Mouse (Mus musculus) heart, embryonic 10.5 days (tissue): ENCODE results near the gene Aspscr1. TPM values are rescaled to one million over a fixed set of nuclear protein-coding genes. Genes with fewer than 3 reads are reported as not detected.

Experiments
- DNase-seq: peaks from one replicate; pipeline ENCODE4 v3.0.0-alpha.2; 2017; ENCODE audit warnings: low spot score
- H3K27ac ChIP-seq: fragments of 300-500 bp; sonication (generic); 2 replicates; pipeline ENCODE4 v1.5.1; 2016; ENCODE audit warnings: mild to moderate bottlenecking
- H3K27me3 ChIP-seq: fragments of 300-500 bp; sonication (generic); 2 replicates; pipeline ENCODE4 v1.6.1; 2016; ENCODE audit warnings: mild to moderate bottlenecking; ENCODE audit not compliant: poor library complexity, insufficient read depth, severe bottlenecking
- H3K36me3 ChIP-seq: fragments of 300-500 bp; sonication (generic); 2 replicates; pipeline ENCODE4 v1.6.1; 2016; ENCODE audit warnings: mild to moderate bottlenecking, moderate library complexity
- H3K4me1 ChIP-seq: fragments of 300-500 bp; sonication (generic); 2 replicates; pipeline ENCODE4 v1.6.1; 2016; ENCODE audit warnings: mild to moderate bottlenecking
- H3K4me3 ChIP-seq: fragments of 300-500 bp; sonication (generic); 2 replicates; pipeline ENCODE4 v1.5.1; 2016; ENCODE audit warnings: mild to moderate bottlenecking, moderate library complexity
- H3K9me3 ChIP-seq: fragments of 300-500 bp; sonication (generic); 2 replicates; pipeline ENCODE4 v1.6.1; 2016; ENCODE audit warnings: mild to moderate bottlenecking, moderate library complexity
- WGBS: fragments of 180-500 bp; shearing (Covaris S2); methylation state at CpG from one replicate; pipeline ENCODE4 v1.1.7; 2016; 5-methylcytosine and 5-hydroxymethylcytosine counted together
- polyA plus RNA-seq: library from polyadenylated mRNA; unstranded; fragments of >200 nt; fragmentation: Nextera tagmentation; extraction: Ambion mirVana; gene quantifications from 2 replicates; pipeline ENCODE4 v1.2.1, GENCODE M21; 2016

Aspscr1 gene
- polyA plus RNA-seq, 1 experiment from 2014 or later = 134 TPM

DNA sequence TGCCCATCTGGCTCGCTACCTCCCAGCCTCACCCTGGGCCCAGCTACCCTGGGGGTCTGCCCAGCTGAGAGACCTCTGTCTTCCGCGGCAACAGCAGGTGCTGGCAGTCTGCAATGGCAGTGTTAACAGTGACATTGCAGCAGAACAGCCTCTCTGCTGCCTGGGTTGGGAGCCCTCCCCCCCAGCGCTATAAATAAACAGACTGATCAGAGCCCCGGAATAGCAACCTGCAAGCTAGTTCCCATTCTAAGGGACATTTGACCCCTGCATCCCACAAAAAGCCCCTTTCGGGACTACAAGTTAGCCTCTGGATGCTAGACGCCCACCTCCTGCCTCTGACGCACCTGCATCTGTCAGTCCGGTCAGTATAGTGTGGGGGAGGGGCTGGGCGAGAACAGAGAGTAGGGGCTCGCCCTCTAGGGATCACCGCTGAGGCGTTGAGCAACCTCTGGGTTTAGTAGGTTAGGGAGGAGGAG is 24.7 kb upstream of the Aspscr1 start, which contains the start of gene Myadml2:
Myadml2 (minus strand) TSS at position 158 of the 476 bp plus-strand sequence.
- H3K27me3 ChIP-seq = peaks cover 8% of the 10 kb centered on the region; the same call in 1 of the 2 replicates
- H3K9me3 ChIP-seq = no peaks in the 10 kb centered on the region
- H3K27ac ChIP-seq = peak within 1 kb of the TSS; percentile 88
- peak within 1 kb of the TSS; percentile 57 for H3K4me3 ChIP-seq
- H3K4me1 ChIP-seq = peaks cover 26% of the 10 kb centered on the region
- WGBS = 3% methylated on average over 13 of the region's 13 CpGs
- H3K36me3 ChIP-seq = no peaks in the 10 kb centered on the region
- DNase-seq = no peak

- 63% methylated on average over 3 of the region's 3 CpGs for WGBS
- H3K27me3 ChIP-seq = peaks cover 27% of the 10 kb centered on the region
These were observed 20.9 kb upstream of the Aspscr1 start for GRCm38 (mm10) chr11:120651872-120652271.

GRCm38 (mm10) chr11:120654741-120655140 is 18.0 kb upstream of the Aspscr1 start:
- H3K4me1 ChIP-seq = peaks cover 14% of the 10 kb centered on the region
- no peak for DNase-seq
- no peak overlapping the region for H3K27ac ChIP-seq
- no peak overlapping the region for H3K4me3 ChIP-seq
- WGBS = 61% methylated on average over 3 of the region's 3 CpGs
- no peaks in the 10 kb centered on the region for H3K9me3 ChIP-seq
- peaks cover 51% of the 10 kb centered on the region for H3K27me3 ChIP-seq
- H3K36me3 ChIP-seq = no peaks in the 10 kb centered on the region

More at GRCm38 (mm10) chr11:120651872-120652271, 20.9 kb upstream of the Aspscr1 start:
- Histone ChIP-seq H3K27ac (no peak overlapping the region), H3K36me3 (no peaks in the 10 kb centered on the region), H3K9me3 (no peaks in the 10 kb centered on the region), H3K4me3 (no peak overlapping the region), H3K4me1 (peaks cover 19% of the 10 kb centered on the region)
- DNase-seq = no peak

- Histone ChIP-seq H3K27me3 (peaks cover 76% of the 10 kb centered on the region), H3K9me3 (no peaks in the 10 kb centered on the region), H3K4me3 (no peak overlapping the region), H3K27ac (no peak overlapping the region), H3K36me3 (no peaks in the 10 kb centered on the region), H3K4me1 (peaks cover 33% of the 10 kb centered on the region)
- no peak for DNase-seq
- WGBS = 78% methylated on average over 4 of the region's 4 CpGs
These were observed 15.5 kb upstream of the Aspscr1 start for GRCm38 (mm10) chr11:120657301-120657700.

GRCm38 (mm10) chr11:120658876-120659410 is 13.8 kb upstream of the Aspscr1 start:
- Histone ChIP-seq H3K4me3 (peak overlapping the region; percentile 64), H3K36me3 (no peaks in the 10 kb centered on the region), H3K27ac (0 out of 2 replicates have a peak overlapping the region, but pooled peaks have one; percentile 29), H3K4me1 (peaks cover 33% of the 10 kb centered on the region), H3K27me3 (peaks cover 91% of the 10 kb centered on the region), H3K9me3 (no peaks in the 10 kb centered on the region)
- WGBS = 3% methylated on average over 24 of the region's 24 CpGs
- DNase-seq = peak; percentile 92

GRCm38 (mm10) chr11:120659509-120660300 is 13.1 kb upstream of the Aspscr1 start:
- DNase-seq = no peak
- Histone ChIP-seq H3K27me3 (peaks cover 92% of the 10 kb centered on the region), H3K4me1 (peaks cover 33% of the 10 kb centered on the region), H3K27ac (peak overlapping the region; percentile 67; the same call in 1 of the 2 replicates), H3K36me3 (no peaks in the 10 kb centered on the region), H3K4me3 (peak overlapping the region; percentile 64), H3K9me3 (no peaks in the 10 kb centered on the region)
- WGBS = 2% methylated on average over 50 of the region's 50 CpGs

DNA sequence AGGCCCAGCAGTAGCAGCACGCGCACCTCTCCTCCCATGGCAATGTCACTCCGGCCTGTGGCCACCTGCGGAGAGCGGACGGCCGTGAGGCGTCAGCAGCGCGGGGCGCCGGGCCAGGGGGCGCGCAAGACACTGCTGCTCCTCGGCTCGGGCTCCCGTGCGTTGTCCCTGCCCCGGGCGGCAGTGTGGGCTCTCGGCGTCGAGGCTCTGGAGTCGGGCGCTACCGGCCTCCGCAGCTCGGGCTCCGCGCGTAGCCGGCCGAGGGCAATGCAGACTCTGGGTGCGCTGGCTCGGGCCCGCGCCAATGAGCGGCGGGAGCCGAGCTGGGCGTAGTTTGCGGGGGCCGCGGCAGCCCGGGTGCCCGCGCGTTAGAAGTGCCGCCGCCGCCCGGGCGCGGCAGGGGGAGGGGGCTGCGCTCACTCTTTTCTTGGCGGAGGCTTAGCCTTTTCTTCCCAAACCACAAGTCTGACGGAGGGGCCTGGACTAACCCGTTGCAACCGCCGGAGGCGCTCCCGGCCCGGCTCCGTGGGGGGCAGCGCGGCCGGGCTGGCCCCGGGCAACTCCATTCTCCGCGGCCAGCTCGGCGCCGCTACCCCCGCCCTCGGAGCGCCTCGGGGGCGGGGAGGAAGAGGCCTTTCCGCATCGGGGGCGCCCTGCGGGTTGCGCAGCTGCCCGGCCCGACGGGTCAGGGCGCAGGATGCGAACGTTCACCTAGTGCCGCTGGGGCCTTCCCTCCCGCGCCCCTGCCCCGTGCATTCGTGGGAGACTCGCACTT is 12.3 kb upstream of the Aspscr1 start:
- DNase-seq = no peak
- Histone ChIP-seq H3K36me3 (no peaks in the 10 kb centered on the region), H3K4me3 (peak overlapping the region; percentile 64), H3K4me1 (peaks cover 36% of the 10 kb centered on the region), H3K9me3 (no peaks in the 10 kb centered on the region), H3K27me3 (peaks cover 98% of the 10 kb centered on the region), H3K27ac (peak overlapping the region; percentile 67)
- under 1% methylated on average over 95 of the region's 95 CpGs for WGBS

DNA sequence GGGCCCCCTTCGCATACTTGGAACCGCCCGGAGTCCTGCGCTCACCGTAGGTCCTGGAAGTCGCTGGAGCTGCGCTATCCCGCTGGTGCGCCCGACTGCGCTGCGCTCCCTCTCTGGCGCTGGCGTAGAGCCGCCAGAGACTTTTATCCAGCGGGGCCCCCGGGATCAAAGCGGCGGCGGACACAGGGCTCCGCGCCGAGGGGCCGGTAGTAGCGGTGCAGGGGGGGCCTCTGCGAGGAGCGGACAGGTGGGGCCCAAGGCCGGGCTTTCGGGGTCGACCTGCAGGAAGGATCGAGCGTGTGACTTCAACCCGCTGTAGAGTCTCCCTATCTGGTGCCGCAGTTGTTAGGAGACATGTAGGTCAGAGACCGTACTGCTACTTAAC is 11.7 kb upstream of the Aspscr1 start, which contains the start of gene Notum:
Notum (minus strand) TSS at position 100 of the 385 bp plus-strand sequence.
- no peaks in the 10 kb centered on the region for H3K36me3 ChIP-seq
- peak within 1 kb of the TSS; percentile 67 for H3K27ac ChIP-seq
- H3K4me1 ChIP-seq = peaks cover 38% of the 10 kb centered on the region
- peaks cover 98% of the 10 kb centered on the region for H3K27me3 ChIP-seq
- H3K9me3 ChIP-seq = no peaks in the 10 kb centered on the region
- peak within 1 kb of the TSS; percentile 64 for H3K4me3 ChIP-seq
- no peak for DNase-seq
- under 1% methylated on average over 35 of the region's 35 CpGs for WGBS

DNA sequence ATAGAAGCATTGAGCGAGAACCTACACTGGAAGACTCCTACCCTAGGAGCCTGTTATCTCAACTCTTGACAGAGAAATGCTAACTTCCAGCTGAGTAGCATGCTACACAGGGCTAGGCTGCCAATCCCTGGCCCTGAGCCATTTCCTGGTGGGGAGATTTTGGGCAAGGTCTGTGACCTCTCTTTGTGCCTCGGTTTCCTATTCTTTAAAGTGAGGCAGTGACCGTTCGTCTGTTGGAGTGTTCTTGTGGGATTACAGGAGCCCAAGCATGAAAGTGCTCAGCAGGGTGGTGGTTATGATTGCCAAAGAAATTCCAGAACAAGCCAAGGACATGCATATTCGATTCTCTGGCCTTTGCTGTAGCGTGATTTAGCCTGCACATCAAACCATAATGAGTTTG is 10.0 kb upstream of the Aspscr1 start:
- no peak overlapping the region for H3K27ac ChIP-seq
- H3K27me3 ChIP-seq = peaks cover 89% of the 10 kb centered on the region
- H3K4me3 ChIP-seq = no peak overlapping the region
- peaks cover 44% of the 10 kb centered on the region for H3K4me1 ChIP-seq
- H3K9me3 ChIP-seq = no peaks in the 10 kb centered on the region
- WGBS = 56% methylated on average over 6 of the region's 6 CpGs
- no peaks in the 10 kb centered on the region for H3K36me3 ChIP-seq
- no peak for DNase-seq

GRCm38 (mm10) chr11:120663714-120664113 is 9.1 kb upstream of the Aspscr1 start:
- H3K36me3 ChIP-seq = no peaks in the 10 kb centered on the region
- H3K9me3 ChIP-seq = no peaks in the 10 kb centered on the region
- no peak overlapping the region for H3K4me3 ChIP-seq
- WGBS = 86% methylated on average over 5 of the region's 5 CpGs
- no peak for DNase-seq
- H3K27ac ChIP-seq = no peak overlapping the region
- peaks cover 44% of the 10 kb centered on the region for H3K4me1 ChIP-seq
- H3K27me3 ChIP-seq = peaks cover 79% of the 10 kb centered on the region

DNA sequence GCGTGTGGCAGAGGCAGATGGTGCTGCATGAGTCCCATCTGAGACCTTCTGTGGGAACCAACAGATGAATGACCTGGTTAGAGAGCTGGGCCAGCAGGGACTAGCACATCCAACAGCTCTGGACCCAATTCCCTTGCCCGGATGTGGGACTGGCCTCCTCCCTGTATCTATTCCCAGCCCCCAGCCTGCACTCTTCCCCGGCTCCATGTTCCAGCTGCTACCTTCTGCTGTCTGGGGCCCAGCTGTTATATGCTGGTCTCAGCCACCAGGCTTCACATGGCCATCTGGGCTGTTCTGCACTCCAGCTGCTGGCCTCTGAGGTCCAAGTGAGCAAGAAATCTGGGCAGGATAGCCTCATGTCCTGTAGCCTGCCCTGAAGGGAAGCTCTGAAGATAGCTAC is 7.4 kb upstream of the Aspscr1 start:
- 69% methylated on average over 3 of the region's 3 CpGs for WGBS
- Histone ChIP-seq H3K9me3 (no peaks in the 10 kb centered on the region), H3K27ac (no peak overlapping the region), H3K4me1 (peaks cover 27% of the 10 kb centered on the region), H3K36me3 (no peaks in the 10 kb centered on the region), H3K27me3 (peaks cover 62% of the 10 kb centered on the region), H3K4me3 (no peak overlapping the region)
- DNase-seq = no peak

- DNase-seq = peak; percentile 86
These were observed 6.2 kb upstream of the Aspscr1 start for GRCm38 (mm10) chr11:120666617-120667016.

More at GRCm38 (mm10) chr11:120666617-120667016, 6.2 kb upstream of the Aspscr1 start:
- Histone ChIP-seq H3K27me3 (peaks cover 50% of the 10 kb centered on the region), H3K4me3 (no peak overlapping the region), H3K36me3 (no peaks in the 10 kb centered on the region), H3K9me3 (no peaks in the 10 kb centered on the region), H3K27ac (peak overlapping the region; percentile 29; the same call in 1 of the 2 replicates), H3K4me1 (peaks cover 15% of the 10 kb centered on the region)
- WGBS = 3% methylated on average over 3 of the region's 3 CpGs
